Mouse (Mus musculus): ENCODE measurements around the gene Evi5. TPM values are rescaled to one million over a fixed set of nuclear protein-coding genes. Genes with fewer than 3 reads are reported as not detected.

Gene Evi5
- polyA plus RNA-seq, 1 experiment from 2014 or later, result 44.2 TPM

DNA sequence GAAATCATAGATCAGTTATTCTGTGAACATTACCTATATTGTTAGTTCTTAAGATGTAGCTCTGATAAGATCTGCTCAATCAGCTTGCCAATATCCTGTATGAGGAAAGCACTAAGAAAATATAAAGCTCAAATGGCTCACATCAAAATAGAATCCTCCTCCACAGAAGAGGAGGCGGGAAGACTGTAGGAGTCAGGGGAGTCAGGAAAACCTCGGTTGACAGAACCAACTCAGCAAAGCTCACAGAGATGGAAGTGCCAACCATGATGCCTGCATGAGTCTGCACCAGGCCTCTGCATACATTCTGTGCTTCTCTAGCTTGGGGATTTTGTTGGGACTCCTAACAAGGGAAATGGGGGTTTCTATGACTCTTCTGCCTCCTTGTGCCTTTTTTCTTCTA, 73.7 kb downstream of the Evi5 start:
- ATAC-seq (ENCODE audit: low FRiP score), result no peak
- WGBS, result 92% methylated on average over 2 of the region's 2 CpGs
- Histone ChIP-seq H3K9me3 (ENCODE audit: control insufficient read depth, low read length) (no peaks in the 10 kb centered on the region), H3K4me2 (no peak overlapping the region), H3K27ac (ENCODE audit: low read depth, low read length) (no peak overlapping the region), H3K4me1 (ENCODE audit: control insufficient read depth, insufficient read depth, low read length) (no peaks in the 10 kb centered on the region), H3K27me3 (ENCODE audit: control insufficient read depth, insufficient read depth, low read length) (no peaks in the 10 kb centered on the region), H3K9ac (ENCODE audit: low read length) (no peak overlapping the region), H3K36me3 (ENCODE audit: control insufficient read depth, insufficient read depth, low read length) (no peaks in the 10 kb centered on the region), H3K4me3 (ENCODE audit: low read depth, low read length) (no peak overlapping the region)
- DNase-seq (ENCODE audit: low spot score, missing footprints), result no peak

DNA sequence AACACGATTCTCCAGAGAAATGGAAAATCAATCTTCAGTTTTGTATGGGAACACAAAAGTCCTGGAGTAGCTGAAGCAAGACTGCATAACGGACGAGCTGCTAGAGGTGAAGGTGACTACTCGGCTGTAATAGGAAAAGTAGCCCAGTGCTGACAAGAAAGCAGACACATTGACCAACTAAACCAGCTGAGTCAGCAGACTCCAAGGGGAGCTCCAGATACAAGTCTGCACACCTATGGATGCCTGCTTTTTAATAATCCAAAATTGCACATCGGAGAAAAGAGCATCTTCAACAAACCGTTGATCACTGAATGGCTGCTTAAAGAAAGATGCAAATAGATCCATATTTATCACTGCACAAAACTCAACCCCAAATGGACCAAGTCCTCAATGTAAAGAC, 76.6 kb downstream of the Evi5 start:
- Histone ChIP-seq H3K9me3 (ENCODE audit: control insufficient read depth, low read length) (no peaks in the 10 kb centered on the region), H3K27me3 (ENCODE audit: control insufficient read depth, insufficient read depth, low read length) (no peaks in the 10 kb centered on the region), H3K4me2 (no peak overlapping the region), H3K9ac (ENCODE audit: low read length) (no peak overlapping the region), H3K36me3 (ENCODE audit: control insufficient read depth, insufficient read depth, low read length) (no peaks in the 10 kb centered on the region), H3K4me1 (ENCODE audit: control insufficient read depth, insufficient read depth, low read length) (no peaks in the 10 kb centered on the region), H3K27ac (ENCODE audit: low read depth, low read length) (no peak overlapping the region), H3K4me3 (ENCODE audit: low read depth, low read length) (no peak overlapping the region)
- ATAC-seq (ENCODE audit: low FRiP score) (no peak), DNase-seq (ENCODE audit: low spot score, missing footprints) (no peak)
- 90% methylated on average over 6 of the region's 6 CpGs for WGBS

DNA sequence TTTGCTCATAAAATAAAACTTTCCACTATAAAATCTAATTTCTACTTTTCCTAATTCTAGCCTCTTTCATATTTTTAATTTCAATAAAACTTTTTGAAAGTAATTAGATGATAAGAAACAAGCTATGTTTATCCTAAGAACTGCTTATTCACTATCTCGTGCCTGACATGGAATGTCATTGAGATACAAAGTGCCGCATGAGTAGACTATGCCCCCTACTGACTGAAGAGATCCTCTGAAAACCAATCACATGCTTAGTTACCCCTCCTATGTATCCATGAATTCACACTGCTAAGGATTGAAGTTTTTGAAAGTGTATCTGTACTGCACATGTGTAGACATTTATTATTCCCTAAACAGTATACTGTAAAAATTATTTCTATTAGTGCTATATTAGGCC, 81.0 kb downstream of the Evi5 start:
- ATAC-seq (ENCODE audit: low FRiP score) (no peak), DNase-seq (ENCODE audit: low spot score, missing footprints) (no peak)
- H3K4me3 ChIP-seq (ENCODE audit: low read depth, low read length), result no peak overlapping the region
- no peak overlapping the region for H3K4me2 ChIP-seq
- no peaks in the 10 kb centered on the region for H3K27me3 ChIP-seq (ENCODE audit: control insufficient read depth, insufficient read depth, low read length)
- no peaks in the 10 kb centered on the region for H3K4me1 ChIP-seq (ENCODE audit: control insufficient read depth, insufficient read depth, low read length)
- no peaks in the 10 kb centered on the region for H3K36me3 ChIP-seq (ENCODE audit: control insufficient read depth, insufficient read depth, low read length)
- no peak overlapping the region for H3K27ac ChIP-seq (ENCODE audit: low read depth, low read length)
- WGBS, result 42% methylated on average over 2 of the region's 2 CpGs
- H3K9ac ChIP-seq (ENCODE audit: low read length), result no peak overlapping the region
- no peaks in the 10 kb centered on the region for H3K9me3 ChIP-seq (ENCODE audit: control insufficient read depth, low read length)

DNA sequence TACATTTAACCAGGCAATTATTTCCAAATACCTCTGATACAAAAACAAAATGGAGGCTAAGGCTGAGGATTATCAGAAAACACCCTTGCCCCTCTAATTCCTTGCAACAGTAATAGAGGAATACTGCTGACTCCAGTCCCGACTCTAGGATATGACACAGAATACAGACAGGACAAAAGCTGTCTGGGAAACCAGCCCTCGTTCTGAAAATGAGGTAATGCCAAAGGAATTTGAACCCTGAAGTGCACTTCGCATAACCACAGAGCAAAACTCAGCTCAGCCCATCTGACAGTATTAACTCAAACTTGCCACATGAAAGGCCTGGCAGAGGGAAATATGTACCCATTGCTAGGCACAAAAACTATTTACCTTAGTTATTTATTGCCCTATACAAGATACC, 81.6 kb downstream of the Evi5 start:
- Histone ChIP-seq H3K4me1 (ENCODE audit: control insufficient read depth, insufficient read depth, low read length) (no peaks in the 10 kb centered on the region), H3K36me3 (ENCODE audit: control insufficient read depth, insufficient read depth, low read length) (no peaks in the 10 kb centered on the region), H3K27ac (ENCODE audit: low read depth, low read length) (no peak overlapping the region), H3K9ac (ENCODE audit: low read length) (no peak overlapping the region), H3K9me3 (ENCODE audit: control insufficient read depth, low read length) (no peaks in the 10 kb centered on the region), H3K4me3 (ENCODE audit: low read depth, low read length) (no peak overlapping the region), H3K27me3 (ENCODE audit: control insufficient read depth, insufficient read depth, low read length) (no peaks in the 10 kb centered on the region), H3K4me2 (no peak overlapping the region)
- no peak for ATAC-seq (ENCODE audit: low FRiP score)
- WGBS, result 48% methylated on average over 3 of the region's 3 CpGs
- DNase-seq (ENCODE audit: low spot score, missing footprints), result no peak

DNA sequence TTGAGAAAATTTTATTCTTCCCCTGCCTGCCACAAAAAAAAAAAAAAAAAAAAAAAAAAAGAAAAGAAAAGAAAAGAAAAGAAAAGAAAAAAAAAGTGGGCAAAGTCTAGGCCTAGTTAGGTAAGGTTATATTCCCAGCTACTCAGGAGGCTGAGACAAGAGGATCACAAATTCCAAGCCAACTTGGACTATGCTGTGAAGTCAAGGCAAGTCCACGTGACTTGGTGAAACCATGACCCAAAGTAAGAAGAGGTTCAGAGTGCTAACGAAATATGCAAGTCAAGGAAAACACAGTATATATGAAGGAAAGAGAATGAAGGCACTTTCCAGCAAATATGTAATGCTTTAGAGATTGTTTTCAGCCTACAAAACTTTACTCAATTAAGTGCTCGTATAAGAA, 82.4 kb downstream of the Evi5 start:
- Histone ChIP-seq H3K36me3 (ENCODE audit: control insufficient read depth, insufficient read depth, low read length) (no peaks in the 10 kb centered on the region), H3K27me3 (ENCODE audit: control insufficient read depth, insufficient read depth, low read length) (no peaks in the 10 kb centered on the region), H3K4me3 (ENCODE audit: low read depth, low read length) (no peak overlapping the region), H3K9ac (ENCODE audit: low read length) (no peak overlapping the region), H3K4me2 (no peak overlapping the region), H3K27ac (ENCODE audit: low read depth, low read length) (no peak overlapping the region), H3K9me3 (ENCODE audit: control insufficient read depth, low read length) (no peaks in the 10 kb centered on the region), H3K4me1 (ENCODE audit: control insufficient read depth, insufficient read depth, low read length) (no peaks in the 10 kb centered on the region)
- DNase-seq (ENCODE audit: low spot score, missing footprints) (no peak), ATAC-seq (ENCODE audit: low FRiP score) (no peak)
- WGBS, result 94% methylated on average over 3 of the region's 3 CpGs

DNA sequence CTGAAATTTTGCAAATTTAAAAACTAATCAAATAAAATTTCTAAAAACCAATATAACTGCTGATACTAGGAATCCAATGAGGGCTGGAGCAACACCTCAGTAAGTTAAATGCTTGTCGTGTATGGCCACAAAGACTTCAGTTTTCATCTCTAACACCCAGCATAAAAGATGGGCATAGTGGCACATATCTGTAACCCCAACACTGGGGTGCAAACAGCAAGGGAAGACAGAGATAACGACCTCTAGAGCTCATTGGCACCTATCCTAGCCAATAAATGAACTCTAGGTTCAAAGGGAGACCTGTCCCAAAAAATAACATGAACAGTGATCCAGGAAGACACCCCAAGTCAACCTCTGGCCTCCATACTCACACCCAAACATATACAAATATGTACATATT, 82.9 kb downstream of the Evi5 start:
- Histone ChIP-seq H3K9me3 (ENCODE audit: control insufficient read depth, low read length) (no peaks in the 10 kb centered on the region), H3K27me3 (ENCODE audit: control insufficient read depth, insufficient read depth, low read length) (no peaks in the 10 kb centered on the region), H3K9ac (ENCODE audit: low read length) (no peak overlapping the region), H3K4me3 (ENCODE audit: low read depth, low read length) (no peak overlapping the region), H3K36me3 (ENCODE audit: control insufficient read depth, insufficient read depth, low read length) (no peaks in the 10 kb centered on the region), H3K27ac (ENCODE audit: low read depth, low read length) (no peak overlapping the region), H3K4me1 (ENCODE audit: control insufficient read depth, insufficient read depth, low read length) (no peaks in the 10 kb centered on the region), H3K4me2 (no peak overlapping the region)
- ATAC-seq (ENCODE audit: low FRiP score) (no peak), DNase-seq (ENCODE audit: low spot score, missing footprints) (no peak)
- WGBS, result 90% methylated on average over 2 of the region's 2 CpGs

DNA sequence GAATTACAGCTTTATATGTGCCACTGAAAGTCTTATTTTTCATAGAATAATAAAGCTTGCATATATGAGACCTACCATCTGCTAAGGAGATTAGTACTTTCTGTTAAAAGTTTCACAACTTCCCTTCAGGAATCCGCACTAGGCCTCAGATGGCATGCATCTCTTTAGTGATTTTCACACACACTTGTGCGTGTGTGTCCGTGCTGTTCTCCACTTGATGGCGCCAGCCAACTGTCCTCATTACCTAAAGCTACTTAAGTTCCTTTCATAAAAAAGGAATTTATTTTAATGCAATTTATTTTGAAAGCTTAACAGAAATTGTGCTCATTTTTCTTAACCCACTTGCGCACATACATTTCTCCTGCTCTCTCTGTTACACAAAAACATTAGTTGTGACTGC, 85.4 kb downstream of the Evi5 start:
- Histone ChIP-seq H3K27ac (ENCODE audit: low read depth, low read length) (no peak overlapping the region), H3K9me3 (ENCODE audit: control insufficient read depth, low read length) (no peaks in the 10 kb centered on the region), H3K4me1 (ENCODE audit: control insufficient read depth, insufficient read depth, low read length) (no peaks in the 10 kb centered on the region), H3K27me3 (ENCODE audit: control insufficient read depth, insufficient read depth, low read length) (no peaks in the 10 kb centered on the region), H3K36me3 (ENCODE audit: control insufficient read depth, insufficient read depth, low read length) (no peaks in the 10 kb centered on the region), H3K9ac (ENCODE audit: low read length) (no peak overlapping the region), H3K4me3 (ENCODE audit: low read depth, low read length) (no peak overlapping the region), H3K4me2 (no peak overlapping the region)
- ATAC-seq (ENCODE audit: low FRiP score) (no peak), DNase-seq (ENCODE audit: low spot score, missing footprints) (no peak)
- WGBS, result 84% methylated on average over 5 of the region's 5 CpGs

DNA sequence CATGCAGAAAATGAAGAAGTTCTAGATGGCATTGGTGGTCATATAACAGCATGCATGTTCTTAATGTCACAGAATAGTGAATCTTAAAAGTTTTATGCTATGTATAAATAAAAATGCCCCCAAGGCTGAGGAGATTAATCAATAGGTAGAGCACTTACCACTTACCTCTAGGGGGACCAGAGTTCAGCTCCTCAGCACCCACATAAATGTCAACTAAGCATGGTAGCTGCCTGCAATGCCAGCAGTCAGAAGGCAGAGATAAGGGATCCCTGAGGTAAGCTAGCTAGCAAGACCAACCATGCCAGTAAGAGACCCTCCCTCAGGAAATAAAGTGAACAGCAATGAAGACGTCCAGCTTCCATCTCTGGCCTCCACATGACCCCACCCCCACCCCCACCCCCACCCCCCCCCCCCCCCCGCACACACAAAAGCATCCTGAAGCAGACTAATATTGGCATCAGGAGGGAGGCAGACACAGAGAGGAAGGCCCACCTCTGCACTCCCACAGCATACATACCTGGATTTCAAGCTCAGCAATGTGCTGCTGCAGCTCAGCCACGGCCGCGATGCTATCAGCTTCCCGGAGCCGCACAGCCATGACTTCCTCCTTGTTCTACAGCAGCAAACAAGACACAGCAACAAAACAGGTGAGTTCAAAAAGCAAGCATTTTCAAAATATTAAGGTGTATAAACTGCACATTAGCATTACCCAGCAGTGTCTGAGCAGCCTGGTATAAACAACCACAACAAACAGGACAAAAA, 87.0 kb downstream of the Evi5 start:
- H3K9ac ChIP-seq (ENCODE audit: low read length), result no peak overlapping the region
- 92% methylated on average over 6 of the region's 7 CpGs for WGBS

DNA sequence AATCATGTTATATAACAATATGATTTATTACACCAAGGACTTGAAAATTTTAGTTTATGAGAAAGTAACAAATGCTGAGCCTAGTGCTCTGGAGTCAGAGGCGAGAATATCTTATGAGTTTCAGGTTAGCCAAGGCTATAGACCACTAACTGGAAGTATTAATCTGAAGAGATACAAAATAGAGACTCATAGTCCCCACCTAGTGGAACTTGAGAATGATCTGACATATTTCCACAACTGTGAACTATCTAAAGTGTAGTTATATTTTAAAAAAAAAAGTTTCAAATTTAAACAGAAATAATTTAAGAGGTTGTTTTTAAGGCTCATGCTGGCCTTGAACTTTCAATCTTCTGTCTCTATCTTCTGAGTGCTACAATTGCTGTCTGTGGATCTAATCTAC, 92.5 kb downstream of the Evi5 start:
- no peak overlapping the region for H3K4me2 ChIP-seq
- H3K36me3 ChIP-seq (ENCODE audit: control insufficient read depth, insufficient read depth, low read length), result no peaks in the 10 kb centered on the region
- DNase-seq (ENCODE audit: low spot score, missing footprints), result no peak
- WGBS, result 90% methylated on average over 1 of the region's 1 CpGs
- no peak for ATAC-seq (ENCODE audit: low FRiP score)
- no peak overlapping the region for H3K4me3 ChIP-seq (ENCODE audit: low read depth, low read length)
- H3K27ac ChIP-seq (ENCODE audit: low read depth, low read length), result no peak overlapping the region
- no peaks in the 10 kb centered on the region for H3K27me3 ChIP-seq (ENCODE audit: control insufficient read depth, insufficient read depth, low read length)
- no peak overlapping the region for H3K9ac ChIP-seq (ENCODE audit: low read length)
- no peaks in the 10 kb centered on the region for H3K4me1 ChIP-seq (ENCODE audit: control insufficient read depth, insufficient read depth, low read length)
- H3K9me3 ChIP-seq (ENCODE audit: control insufficient read depth, low read length), result no peaks in the 10 kb centered on the region

More for the DNA sequence above, 87.0 kb downstream of the Evi5 start:
- H3K27ac ChIP-seq (ENCODE audit: low read depth, low read length), result no peak overlapping the region
- no peak overlapping the region for H3K4me3 ChIP-seq (ENCODE audit: low read depth, low read length)
- no peak for ATAC-seq (ENCODE audit: low FRiP score)
- DNase-seq (ENCODE audit: low spot score, missing footprints), result no peak
- no peaks in the 10 kb centered on the region for H3K4me1 ChIP-seq (ENCODE audit: control insufficient read depth, insufficient read depth, low read length)
- H3K9me3 ChIP-seq (ENCODE audit: control insufficient read depth, low read length), result no peaks in the 10 kb centered on the region
- no peaks in the 10 kb centered on the region for H3K36me3 ChIP-seq (ENCODE audit: control insufficient read depth, insufficient read depth, low read length)
- no peak overlapping the region for H3K4me2 ChIP-seq
- no peaks in the 10 kb centered on the region for H3K27me3 ChIP-seq (ENCODE audit: control insufficient read depth, insufficient read depth, low read length)
